34 mouse cellular contexts compared by ENCODE assay signal in the genomic region with DNA sequence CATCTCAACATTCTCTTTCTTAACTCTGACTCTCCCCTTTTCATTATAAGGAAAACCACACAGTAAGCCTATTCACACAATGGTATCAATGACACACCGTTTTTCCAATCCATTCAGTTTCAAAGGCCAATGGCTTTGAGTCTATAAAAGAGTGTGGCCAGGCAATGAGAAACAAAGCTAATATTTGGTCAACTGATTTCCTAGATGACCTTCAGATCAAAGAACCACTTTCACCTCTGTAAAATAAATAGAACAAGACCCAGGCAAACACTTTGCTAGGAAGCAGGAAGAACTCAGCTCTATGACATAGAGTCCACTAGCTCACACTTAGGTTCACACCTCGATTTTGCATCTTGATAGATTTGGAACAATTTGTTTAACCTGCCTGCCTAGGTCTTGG. TPM values are rescaled to one million over a fixed set of nuclear protein-coding genes. Genes with fewer than 3 reads are reported as not detected.
"Had no signal": no experiment of that assay in that cellular context is flagged by ENCODE, and none has a peak within 500 bp of the region (broad histone marks: within the 10 kb centered on the region; RNA-seq: fewer than 3 reads in every experiment).

No protein-coding gene starts in this region.

- H3K36me3 ChIP-seq: heart, embryonic 13.5 days; heart, embryonic 15.5 days; hindbrain, embryonic 10.5 days; hindbrain, embryonic 12.5 days; intestine, embryonic 15.5 days; limb, embryonic 13.5 days; limb, embryonic 15.5 days; liver, embryonic 13.5 days had no signal

- DNase-seq: gastrocnemius, adult 2 months; gastrocnemius, postnatal 10 days; gastrocnemius, postnatal 25 days; heart, adult 2 months; heart, postnatal 14 days; heart, postnatal 4 days; kidney, adult 18-20 months; kidney, adult 8-10 months; kidney, postnatal 10 days; kidney, postnatal 25 days; kidney, postnatal 4 days; liver, embryonic 13.5 days had no signal

- H3K9ac ChIP-seq: heart, embryonic 13.5 days; heart, embryonic 15.5 days; hindbrain, embryonic 12.5 days; hindbrain, embryonic 14.5 days; intestine, embryonic 15.5 days; limb, embryonic 13.5 days; limb, embryonic 15.5 days; liver, embryonic 13.5 days had no signal

- H3K4me3 ChIP-seq: gastrocnemius, adult 2 months; heart, adult 2 months; heart, embryonic 13.5 days; heart, embryonic 15.5 days; hindbrain, embryonic 10.5 days; hindbrain, embryonic 12.5 days; intestine, embryonic 15.5 days; layer of hippocampus, adult 2 months; left cerebral cortex, adult 2 months; limb, embryonic 13.5 days; limb, embryonic 15.5 days; liver, embryonic 13.5 days had no signal

- H3K4me1 ChIP-seq: hindbrain, embryonic 12.5 days; liver, embryonic 13.5 days had no signal

- ATAC-seq: hindbrain, embryonic 16.5 days; inflammation-experienced regulatory T-cells, adult 6 months; intestine, embryonic 15.5 days; intestine, postnatal 0 days had no signal

- H3K9me3 ChIP-seq: heart, embryonic 13.5 days; heart, embryonic 15.5 days; hindbrain, embryonic 10.5 days; hindbrain, embryonic 12.5 days; intestine, embryonic 15.5 days; limb, embryonic 13.5 days; limb, embryonic 15.5 days; liver, embryonic 13.5 days had no signal

- H3K4me2 ChIP-seq: heart, embryonic 11.5 days; heart, embryonic 13.5 days; heart, embryonic 15.5 days; hindbrain, embryonic 12.5 days; hindbrain, embryonic 14.5 days; intestine, embryonic 15.5 days; limb, embryonic 13.5 days; limb, embryonic 15.5 days; liver, embryonic 13.5 days had no signal

- H3K27ac ChIP-seq: gastrocnemius, adult 2 months; heart, adult 2 months; heart, embryonic 13.5 days; heart, embryonic 15.5 days; hindbrain, embryonic 10.5 days; hindbrain, embryonic 12.5 days; hindbrain, embryonic 14.5 days; intestine, embryonic 15.5 days; layer of hippocampus, adult 2 months; left cerebral cortex, adult 2 months; limb, embryonic 13.5 days; limb, embryonic 15.5 days; liver, embryonic 13.5 days had no signal

RNA-seq across cellular contexts. Expression of gene Nkx2-3, which starts 30.9 kb away (rescaled TPM):
- total RNA-seq: gastrocnemius, adult 2 months; gastrocnemius, postnatal 10 days; gastrocnemius, postnatal 25 days; gastrocnemius, postnatal 4 days; granulocyte monocyte progenitor cell, adult 5-6 weeks; heart, adult 2 months; heart, postnatal 14 days; heart, postnatal 4 days; layer of hippocampus, adult 2 months; layer of hippocampus, postnatal 10 days; layer of hippocampus, postnatal 25 days; left cerebral cortex, adult 2 months; left cerebral cortex, postnatal 14 days; left cerebral cortex, postnatal 36 days had no signal
- polyA plus RNA-seq: heart, adult 2 months; heart, embryonic 11.5 days; heart, embryonic 13.5 days; heart, embryonic 15.5 days; heart, postnatal 0 days; hindbrain, embryonic 14.5 days; hindbrain, embryonic 16.5 days; inflammation-experienced regulatory T-cells, adult 6 months; limb, embryonic 11.5 days; limb, embryonic 13.5 days; limb, embryonic 15.5 days had no signal
